Mouse (Mus musculus): Measurements from ENCODE around the gene Arhgef28. TPM values are rescaled to one million over a fixed set of nuclear protein-coding genes. Genes with fewer than 3 reads are reported as not detected.
"Not testable (repeated sequence)": the region's sequence is repeated elsewhere in the genome, so short reads cannot be mapped to it uniquely, and the experiment has no call there.

Arhgef28 gene
- total and polyA plus RNA-seq, 2 experiments from 2014 or later, result 34.3 to 41.5 TPM

DNA sequence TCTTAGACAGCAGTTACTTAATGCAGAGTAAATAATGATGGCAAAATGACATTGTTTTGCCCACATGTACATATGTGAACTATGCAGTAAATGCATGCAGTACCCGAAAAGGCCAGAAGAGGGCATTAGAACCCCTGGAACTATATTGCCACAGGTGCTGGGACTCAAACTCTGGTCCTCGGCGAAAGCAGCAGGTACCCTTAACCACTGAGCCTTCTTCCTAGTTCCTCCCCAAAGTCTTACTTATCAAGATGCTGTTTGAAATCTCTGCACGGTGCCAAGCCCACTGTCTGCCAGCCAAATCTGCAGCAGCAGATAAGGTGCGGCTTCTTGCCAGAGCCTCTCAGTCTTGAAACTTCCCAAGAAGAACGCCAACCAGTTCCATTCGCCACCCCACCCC lies 181.1 kb downstream of the Arhgef28 start:
- Histone ChIP-seq H3K27ac (ENCODE audit: low read depth, low read length) (no peak overlapping the region), H3K4me1 (ENCODE audit: insufficient read depth, low read length) (peaks cover 5% of the 10 kb centered on the region; the same call in 1 of the 2 replicates), H3K4me2 (ENCODE audit: low read depth, low read length, poor library complexity, severe bottlenecking) (no peak overlapping the region), H3K36me3 (ENCODE audit: insufficient read depth, low read length) (no peaks in the 10 kb centered on the region), H3K4me3 (ENCODE audit: low read depth, low read length) (no peak overlapping the region), H3K27me3 (ENCODE audit: insufficient read depth, low read length) (no peaks in the 10 kb centered on the region), H3K9me3 (ENCODE audit: low read length) (0 out of 2 replicates have a peak, but pooled peaks cover 3% of the 10 kb centered on the region), H3K9ac (replicated peaks; ENCODE audit: low read length, poor library complexity, severe bottlenecking) (no peak overlapping the region)
- peak; percentile 60 for TF ChIP-seq CTCF (IDR thresholded peaks at IDR 0.05)
- ATAC-seq (ENCODE audit: low FRiP score) (no peak), DNase-seq (ENCODE audit: low spot score) (no peak)
- whole genome bisulfite sequencing, result 85% methylated on average over 7 of the region's 7 CpGs

- H3K4me2 ChIP-seq (ENCODE audit: low read depth, low read length, poor library complexity, severe bottlenecking), result no peak overlapping the region
- 0 out of 2 replicates have a peak, but pooled peaks cover 3% of the 10 kb centered on the region for H3K9me3 ChIP-seq (ENCODE audit: low read length)
- ATAC-seq (ENCODE audit: low FRiP score) (no peak), DNase-seq (ENCODE audit: low spot score) (no peak)
- no peak overlapping the region for H3K9ac ChIP-seq (replicated peaks; ENCODE audit: low read length, poor library complexity, severe bottlenecking)
- H3K27ac ChIP-seq (ENCODE audit: low read depth, low read length), result no peak overlapping the region
- no peaks in the 10 kb centered on the region for H3K36me3 ChIP-seq (ENCODE audit: insufficient read depth, low read length)
- TF ChIP-seq CTCF (IDR thresholded peaks at IDR 0.05), result no peak
- peaks cover 5% of the 10 kb centered on the region; the same call in 1 of the 2 replicates for H3K4me1 ChIP-seq (ENCODE audit: insufficient read depth, low read length)
- 95% methylated on average over 12 of the region's 12 CpGs for WGBS
- H3K4me3 ChIP-seq (ENCODE audit: low read depth, low read length), result no peak overlapping the region
- H3K27me3 ChIP-seq (ENCODE audit: insufficient read depth, low read length), result no peaks in the 10 kb centered on the region
These were observed 181.6 kb downstream of the Arhgef28 start for GRCm38 (mm10) chr13:98024680-98025079.

DNA sequence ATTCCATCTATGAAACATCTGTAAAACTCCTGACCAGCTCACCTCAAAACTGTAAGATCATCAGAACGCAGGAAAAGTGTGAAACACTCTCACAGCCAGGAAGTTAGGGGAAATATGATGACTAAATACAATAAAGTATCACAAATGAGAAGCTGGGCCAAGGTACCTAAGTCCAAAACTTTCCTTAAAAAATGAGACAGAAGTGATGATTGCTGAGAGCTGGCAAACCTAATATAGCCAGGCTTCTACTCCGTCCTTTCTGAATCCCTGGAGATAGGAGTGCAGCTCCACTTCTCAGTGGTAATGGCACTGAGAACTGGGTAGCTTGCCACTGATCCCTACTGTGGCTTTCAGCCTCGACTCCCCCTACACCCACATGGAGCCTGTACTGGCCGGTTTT lies 184.3 kb downstream of the Arhgef28 start:
- H3K9ac ChIP-seq (replicated peaks; ENCODE audit: low read length, poor library complexity, severe bottlenecking), result no peak overlapping the region
- no peak overlapping the region for H3K4me3 ChIP-seq (ENCODE audit: low read depth, low read length)
- DNase-seq (ENCODE audit: low spot score) (no peak), ATAC-seq (ENCODE audit: low FRiP score) (no peak)
- H3K4me2 ChIP-seq (ENCODE audit: low read depth, low read length, poor library complexity, severe bottlenecking), result no peak overlapping the region
- H3K27me3 ChIP-seq (ENCODE audit: insufficient read depth, low read length), result no peaks in the 10 kb centered on the region
- TF ChIP-seq CTCF (IDR thresholded peaks at IDR 0.05), result no peak
- no peak overlapping the region for H3K27ac ChIP-seq (ENCODE audit: low read depth, low read length)
- H3K36me3 ChIP-seq (ENCODE audit: insufficient read depth, low read length), result no peaks in the 10 kb centered on the region
- H3K9me3 ChIP-seq (ENCODE audit: low read length), result 0 out of 2 replicates have a peak, but pooled peaks cover 3% of the 10 kb centered on the region
- WGBS, result 85% methylated on average over 4 of the region's 4 CpGs
- no peaks in the 10 kb centered on the region for H3K4me1 ChIP-seq (ENCODE audit: insufficient read depth, low read length)

GRCm38 (mm10) chr13:98018837-98019236 lies 187.4 kb downstream of the Arhgef28 start:
- not testable (repeated sequence) for H3K9me3 ChIP-seq (ENCODE audit: low read length); H3K4me3 ChIP-seq (ENCODE audit: low read depth, low read length); H3K27ac ChIP-seq (ENCODE audit: low read depth, low read length); H3K36me3 ChIP-seq (ENCODE audit: insufficient read depth, low read length); DNase-seq (ENCODE audit: low spot score); ATAC-seq (ENCODE audit: low FRiP score); H3K9ac ChIP-seq (replicated peaks; ENCODE audit: low read length, poor library complexity, severe bottlenecking); H3K4me1 ChIP-seq (ENCODE audit: insufficient read depth, low read length); H3K27me3 ChIP-seq (ENCODE audit: insufficient read depth, low read length); H3K4me2 ChIP-seq (ENCODE audit: low read depth, low read length, poor library complexity, severe bottlenecking)
- WGBS, result 95% methylated on average over 8 of the region's 8 CpGs

DNA sequence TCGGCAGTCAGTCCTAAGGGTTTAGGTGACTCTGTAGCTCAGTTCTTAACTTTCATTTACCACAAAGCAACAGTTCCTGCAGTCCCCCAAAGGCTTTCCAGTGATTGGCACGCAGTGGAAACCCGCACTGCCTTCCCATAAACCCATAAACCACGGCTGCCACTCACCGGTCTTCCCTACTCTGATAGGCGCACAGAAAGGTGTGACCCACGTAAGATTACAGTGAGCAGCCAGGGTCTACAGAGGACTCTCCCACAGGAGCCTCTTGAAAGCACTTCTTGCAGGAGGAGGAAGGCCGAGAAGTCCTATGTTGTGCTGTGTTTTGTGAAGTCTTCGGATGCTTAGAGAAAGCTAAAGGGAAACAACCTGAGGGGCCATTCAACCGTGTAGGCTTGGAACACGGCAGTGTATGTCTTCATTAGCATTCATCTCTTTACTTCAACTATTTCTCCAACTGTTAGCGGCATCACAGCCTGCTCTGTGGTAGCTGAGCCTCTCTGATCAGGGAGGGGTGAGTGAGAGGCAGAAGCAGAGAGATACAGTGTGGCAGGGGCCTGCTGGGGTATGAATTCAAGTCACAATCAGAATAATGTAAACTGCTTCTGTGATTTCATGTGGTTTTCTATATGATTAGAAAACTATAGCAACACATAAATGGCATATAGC lies 189.2 kb downstream of the Arhgef28 start:
- 9% methylated on average over 12 of the region's 12 CpGs for WGBS
- peak; percentile 73 for DNase-seq (ENCODE audit: low spot score)

More for the DNA sequence above, 189.2 kb downstream of the Arhgef28 start:
- Histone ChIP-seq H3K9ac (replicated peaks; ENCODE audit: low read length, poor library complexity, severe bottlenecking) (peak overlapping the region; percentile 25; the same call in 1 of the 2 replicates), H3K36me3 (ENCODE audit: insufficient read depth, low read length) (no peaks in the 10 kb centered on the region), H3K9me3 (ENCODE audit: low read length) (no peaks in the 10 kb centered on the region), H3K4me2 (ENCODE audit: low read depth, low read length, poor library complexity, severe bottlenecking) (peak overlapping the region; percentile 54), H3K27ac (ENCODE audit: low read depth, low read length) (peak overlapping the region; percentile 75; the same call in 1 of the 2 replicates), H3K4me3 (ENCODE audit: low read depth, low read length) (peak overlapping the region; percentile 37), H3K4me1 (ENCODE audit: insufficient read depth, low read length) (0 out of 2 replicates have a peak, but pooled peaks cover 6% of the 10 kb centered on the region), H3K27me3 (ENCODE audit: insufficient read depth, low read length) (no peaks in the 10 kb centered on the region)
- no peak for TF ChIP-seq CTCF (IDR thresholded peaks at IDR 0.05)
- ATAC-seq (ENCODE audit: low FRiP score), result peak; percentile 89

Measured in midbrain, postnatal 0 days (tissue).